Mouse (Mus musculus) CD8-positive naive resting alpha-beta T cell, adult 57 days (primary cell): ENCODE data around the gene Fam216b. TPM values are rescaled to one million over a fixed set of nuclear protein-coding genes. Genes with fewer than 3 reads are reported as not detected.

ENCODE experiments used
- total RNA-seq: library from RNA; stranded (reverse); gene quantifications from one replicate; pipeline ENCODE4 v1.2.4, GENCODE M21; 2023

The Fam216b gene
- not detected for total RNA-seq

DNA sequence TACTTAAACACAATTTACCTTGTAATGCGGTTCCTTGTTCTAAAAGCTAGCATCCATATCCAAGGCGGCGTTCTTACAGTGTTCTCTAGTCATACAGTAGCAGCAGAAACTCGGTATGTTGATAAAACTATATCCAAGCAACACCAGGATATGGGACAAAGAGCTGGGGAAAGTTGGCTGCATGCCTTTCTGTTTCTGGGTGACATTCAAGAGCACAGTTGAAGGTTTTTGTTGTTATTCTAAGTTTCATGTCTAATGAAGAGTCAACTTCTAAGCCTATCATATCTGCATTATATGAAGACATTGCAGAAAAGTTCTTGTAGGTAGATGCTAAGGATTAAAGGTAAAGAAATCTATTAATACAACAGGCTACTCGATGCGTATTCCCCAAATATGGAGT, at the start of gene Fam216b:
Fam216b (minus strand) TSS at position 101 of the 400 bp plus-strand sequence.

Other genes starting within 250 kb of the Fam216b start
- 71.8 TPM for gene Dnajc15, start 213.9 kb downstream of the Fam216b start, total RNA-seq
- gene Epsti1, start 184.8 kb downstream of the Fam216b start, total RNA-seq = 90.0 TPM
- 1.6 TPM for gene Tnfsf11, start 219.0 kb upstream of the Fam216b start, total RNA-seq